Comparison of ENCODE assay signal across 9 mouse cellular contexts in genomic region chr17:36060829-36061228, GRCm38 (mm10). TPM values are rescaled to one million over a fixed set of nuclear protein-coding genes. Genes with fewer than 3 reads are reported as not detected.
DNase-seq lines count a peak whose midpoint lies in the region; ATAC-seq and TF ChIP-seq lines count a peak whose summit lies in the region.
"Had no signal": no experiment of that assay in that cellular context is flagged by ENCODE, and none has a peak within 500 bp of the region (broad histone marks: within the 10 kb centered on the region; RNA-seq: fewer than 3 reads in every experiment).

No protein-coding gene starts in this region.

- H3K27ac ChIP-seq in layer of hippocampus, adult 2 months: no peak overlapping the region
- H3K27ac ChIP-seq: macrophage had no signal

- peak; percentile 90 to 92 for DNase-seq in CD8-positive naive resting alpha-beta T cell, adult 2 months (ENCODE audit: low read depth in 2 of 2, low spot score in 2 of 2)
- DNase-seq in T-cell, adult 2 months (ENCODE audit: low spot score): peak; percentile 89
- DNase-seq in cerebellum, postnatal 36 days: peak; percentile 74
- DNase-seq in layer of hippocampus, adult 2 months (ENCODE audit: low spot score in 2 of 2): peak; percentile 86 to 96
- DNase-seq in lung, postnatal 14 days: peak; percentile 95
- peak; percentile 98 for DNase-seq in right cerebral cortex, postnatal 4 days
- peak; percentile 32 for DNase-seq in yolk sac, embryonic 10.5 days (ENCODE audit: low spot score)

- H3K4me3 ChIP-seq in layer of hippocampus, adult 2 months: no peak overlapping the region

- peak; percentile 89 for TF ChIP-seq CTCF in layer of hippocampus, adult 2 months (conservative IDR thresholded peaks at IDR 0.05)

- peak; percentile 64 for ATAC-seq in granulocyte monocyte progenitor cell, adult 5-6 weeks (replicated peaks; ENCODE audit: poor library complexity, severe bottlenecking)

RNA-seq across cellular contexts. Expression of gene Gm11127, which starts 2.7 kb away (rescaled TPM):
- total RNA-seq in granulocyte monocyte progenitor cell, adult 5-6 weeks (2014; fragmentation: Nextera tagmentation): not detected in 2 replicates
- total RNA-seq in granulocyte monocyte progenitor cell, adult 5-6 weeks (2017): not detected in 2 replicates
- 1 to 10 TPM; 1.6 to 1.7 TPM for total RNA-seq in layer of hippocampus, adult 2 months (2021)

RNA-seq across cellular contexts. Expression of gene Gm6034, which starts 18.1 kb away (rescaled TPM):
- total RNA-seq in granulocyte monocyte progenitor cell, adult 5-6 weeks (2014; fragmentation: Nextera tagmentation): not detected in 2 replicates
- not detected in 2 replicates for total RNA-seq in granulocyte monocyte progenitor cell, adult 5-6 weeks (2017)
- total RNA-seq in layer of hippocampus, adult 2 months (2021): not detected

RNA-seq across cellular contexts. Expression of gene H2-T22, which starts 18.3 kb away (rescaled TPM):
- 34.5 and 35.7 TPM in 2 replicates for total RNA-seq in granulocyte monocyte progenitor cell, adult 5-6 weeks (2014; fragmentation: Nextera tagmentation)
- total RNA-seq in granulocyte monocyte progenitor cell, adult 5-6 weeks (2017): 39.2 and 39.4 TPM in 2 replicates
- 10 to 100 TPM in 1 of 2 experiments, 1 to 10 TPM in 1; 9.1 to 10.3 TPM for total RNA-seq in layer of hippocampus, adult 2 months (2021)

RNA-seq across cellular contexts. Expression of gene H2-T23, which starts 28.2 kb away (rescaled TPM):
- total RNA-seq in granulocyte monocyte progenitor cell, adult 5-6 weeks (2014; fragmentation: Nextera tagmentation): 49.1 and 55.7 TPM in 2 replicates
- 48.6 and 62.5 TPM in 2 replicates for total RNA-seq in granulocyte monocyte progenitor cell, adult 5-6 weeks (2017)
- 1 to 10 TPM; 5.2 to 6.0 TPM for total RNA-seq in layer of hippocampus, adult 2 months (2021)

RNA-seq across cellular contexts. Expression of gene H2-T24, which starts 40.5 kb away (rescaled TPM):
- 2.1 and 4.6 TPM in 2 replicates for total RNA-seq in granulocyte monocyte progenitor cell, adult 5-6 weeks (2014; fragmentation: Nextera tagmentation)
- 7.8 and 8.8 TPM in 2 replicates for total RNA-seq in granulocyte monocyte progenitor cell, adult 5-6 weeks (2017)
- 1 to 10 TPM; 1.7 to 2.4 TPM for total RNA-seq in layer of hippocampus, adult 2 months (2021)

Comparison
In these comparisons a context has a peak if more than half of its experiments do, and no peak if none do; other contexts are left out.
1. DNase-seq: peak in every context shown above with its lines; median percentile 98 in right cerebral cortex, postnatal 4 days; 95 in lung, postnatal 14 days; 91 in CD8-positive naive resting alpha-beta T cell, adult 2 months; 91 in layer of hippocampus, adult 2 months; 89 in T-cell, adult 2 months; 74 in cerebellum, postnatal 36 days; 32 in yolk sac, embryonic 10.5 days.